Mouse (Mus musculus): ENCODE measurements around the gene 3830403N18Rik. TPM values are rescaled to one million over a fixed set of nuclear protein-coding genes. Genes with fewer than 3 reads are reported as not detected.
"Not testable (repeated sequence)": the region's sequence is repeated elsewhere in the genome, so short reads cannot be mapped to it uniquely, and the experiment has no call there.

3830403N18Rik gene
- total RNA-seq (2021), result under 1 TPM in 1 of 2 experiments, not detected in 1; 0.27 TPM

DNA sequence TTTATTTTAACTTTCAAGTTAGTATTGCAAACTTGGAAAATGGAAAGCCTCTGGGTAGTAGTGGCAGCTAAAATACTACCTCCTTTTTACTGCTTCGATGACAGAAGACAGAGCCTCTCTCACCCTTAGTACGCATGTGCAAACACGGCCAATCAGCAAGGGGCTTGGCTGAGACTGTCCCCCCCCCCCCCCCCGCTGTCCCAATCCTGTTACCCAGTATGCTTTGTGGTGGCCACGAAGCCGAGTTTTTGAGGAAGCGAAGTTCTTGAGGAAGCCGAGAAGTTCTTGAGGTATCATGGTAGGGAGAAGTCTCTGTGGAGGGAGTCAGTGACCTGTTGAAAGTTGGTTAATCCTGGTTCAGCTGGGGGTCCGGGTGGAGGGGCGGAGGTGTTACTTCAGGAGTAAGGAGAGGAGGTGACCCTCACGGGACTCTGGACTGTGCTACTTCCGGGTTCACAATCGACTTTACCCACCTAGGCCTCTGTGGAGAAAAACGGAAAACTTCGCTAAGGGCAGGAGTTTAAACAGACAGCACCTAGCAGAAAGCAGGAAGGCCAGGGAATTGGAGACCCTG lies at the start of gene 3830403N18Rik:
3830403N18Rik (plus strand) TSS at position 237 of the 574 bp plus-strand sequence.
- not testable (repeated sequence) for DNase-seq (ENCODE audit: extremely low spot score in 1 of 2, low spot score in 1 of 2)

DNA sequence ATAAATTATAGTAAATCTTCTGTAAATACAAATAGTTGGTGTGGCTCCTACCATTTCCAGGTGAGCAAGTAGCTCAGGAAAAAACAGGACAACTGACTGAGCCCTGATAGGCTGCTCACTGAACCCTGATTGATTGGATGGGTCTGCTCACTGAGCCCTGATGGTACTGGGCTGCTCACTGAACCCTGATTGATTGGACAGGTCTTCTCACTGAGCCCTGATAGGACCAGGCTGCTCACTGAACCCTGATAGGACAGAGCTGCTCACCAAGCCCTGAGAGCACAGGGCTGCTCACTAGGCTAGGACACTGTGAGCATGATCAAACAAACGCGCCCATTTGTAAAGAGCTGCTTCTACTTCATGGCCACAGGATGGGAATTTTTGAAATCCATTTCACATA lies 15.0 kb downstream of the 3830403N18Rik start:
- no peak for DNase-seq (ENCODE audit: extremely low spot score in 1 of 2, low spot score in 1 of 2)

DNA sequence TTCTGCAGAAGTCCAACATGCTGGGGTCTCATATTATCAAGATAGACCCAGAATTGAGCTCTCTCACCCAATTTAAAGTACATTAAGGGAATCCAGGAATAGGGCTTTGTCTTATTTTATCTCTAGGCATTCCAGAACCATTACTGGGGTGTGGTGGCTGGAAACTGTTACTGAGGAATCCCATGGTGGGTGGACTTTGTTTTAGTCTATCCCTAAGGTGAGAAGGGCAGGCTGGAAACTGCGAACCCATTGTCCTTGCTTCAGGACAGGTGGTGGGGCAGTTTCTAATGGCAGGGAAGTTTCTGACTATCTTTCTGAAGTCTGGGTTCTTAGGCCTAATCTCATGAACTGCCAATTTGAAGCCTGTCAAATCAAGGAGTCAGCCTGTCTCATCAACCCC lies 50.1 kb downstream of the 3830403N18Rik start:
- not testable (repeated sequence) for DNase-seq (ENCODE audit: extremely low spot score in 1 of 2, low spot score in 1 of 2)

Other genes with a start within 250 kb of the 3830403N18Rik start
- gene Gm773, start 76.3 kb downstream of the 3830403N18Rik start, total RNA-seq (2021), result not detected
- gene Zfp449, start 209.8 kb downstream of the 3830403N18Rik start, total RNA-seq (2021), result 1 to 10 TPM; 3.7 to 4.3 TPM
- gene Smim10l2a, start 238.0 kb downstream of the 3830403N18Rik start, total RNA-seq (2021), result 10 to 100 TPM; 20.8 to 22.6 TPM